Mouse (Mus musculus): ENCODE measurements at regions not wholly inside any gene's neighbourhood (a gene's known extent, or its start where the extent isn't known, plus 50 kb on each side); places are given as distances from the start of the nearest gene placed in this dataset.
A peak's percentile ranks its signal among the peaks of the same experiment; 100 is the strongest.
"Not testable (repeated sequence)": the region's sequence is repeated elsewhere in the genome, so short reads cannot be mapped to it uniquely, and the experiment has no call there.

- no peak for DNase-seq
Measured at GRCm38 (mm10) chr19:51355701-51356100, 677.3 kb upstream of the Sorcs1 start.

- peak; percentile 6 to 7 for DNase-seq
Measured at GRCm38 (mm10) chr19:51340491-51340890, 662.0 kb upstream of the Sorcs1 start.

- no peak for DNase-seq
Measured at GRCm38 (mm10) chr19:51330010-51330409, 651.6 kb upstream of the Sorcs1 start.

GRCm38 (mm10) chr19:51303708-51304107 is 625.3 kb upstream of the Sorcs1 start:
- no peak for DNase-seq

GRCm38 (mm10) chr19:51296631-51297030 is 618.2 kb upstream of the Sorcs1 start:
- not testable (repeated sequence) for DNase-seq

GRCm38 (mm10) chr19:51268978-51269556 is 590.6 kb upstream of the Sorcs1 start:
- DNase-seq, result no peak

GRCm38 (mm10) chr19:51240295-51240864 is 561.9 kb upstream of the Sorcs1 start:
- no peak for DNase-seq

- no peak for DNase-seq
Measured at GRCm38 (mm10) chr19:51238181-51238523, 559.7 kb upstream of the Sorcs1 start.

GRCm38 (mm10) chr19:51237509-51238180 is 559.2 kb upstream of the Sorcs1 start:
- DNase-seq, result no peak

GRCm38 (mm10) chr19:51232525-51232924 is 554.1 kb upstream of the Sorcs1 start:
- DNase-seq, result no peak

- no peak for DNase-seq
Measured at GRCm38 (mm10) chr19:51226932-51227331, 548.5 kb upstream of the Sorcs1 start.

- peak; percentile 4 to 5 for DNase-seq
Measured at GRCm38 (mm10) chr19:51201391-51201790, 522.9 kb upstream of the Sorcs1 start.
